Mouse (Mus musculus) kidney, adult 11 months (tissue): ENCODE results near the gene Sept6.
"Not testable (repeated sequence)": the region's sequence is repeated elsewhere in the genome, so short reads cannot be mapped to it uniquely, and the experiment has no call there.

Experiments used
- DNase-seq: peaks from one replicate; pipeline ENCODE4 v3.0.0; 2022

Gene Sept6

GRCm38 (mm10) chrX:36969501-36969900, 22.1 kb downstream of the Sept6 start:
- no peak for DNase-seq

- DNase-seq, result no peak
Measured at GRCm38 (mm10) chrX:36956674-36957073, 34.9 kb downstream of the Sept6 start.

GRCm38 (mm10) chrX:36941106-36941505, 50.5 kb downstream of the Sept6 start:
- DNase-seq, result no peak

GRCm38 (mm10) chrX:36939806-36940413, 51.7 kb downstream of the Sept6 start:
- peak; percentile 15 for DNase-seq

- DNase-seq, result no peak
Measured at GRCm38 (mm10) chrX:36935326-36935966, 56.1 kb downstream of the Sept6 start.

- no peak for DNase-seq
Measured at GRCm38 (mm10) chrX:36930574-36930973, 61.0 kb downstream of the Sept6 start.

- no peak for DNase-seq
Measured at GRCm38 (mm10) chrX:36929694-36930093, 61.9 kb downstream of the Sept6 start.

- no peak for DNase-seq
Measured at GRCm38 (mm10) chrX:36928791-36929190, 62.8 kb downstream of the Sept6 start.

GRCm38 (mm10) chrX:36921346-36921745, 70.2 kb downstream of the Sept6 start:
- DNase-seq, result no peak

GRCm38 (mm10) chrX:36917749-36918148, 73.8 kb downstream of the Sept6 start:
- DNase-seq, result no peak

- peak; percentile 18 for DNase-seq
Measured at GRCm38 (mm10) chrX:36911343-36911742, 80.3 kb downstream of the Sept6 start.

GRCm38 (mm10) chrX:36906539-36906938, 85.1 kb downstream of the Sept6 start:
- no peak for DNase-seq

GRCm38 (mm10) chrX:36903115-36903768, 88.4 kb downstream of the Sept6 start:
- DNase-seq, result peak; percentile 91

GRCm38 (mm10) chrX:36902321-36903114, 89.1 kb downstream of the Sept6 start, which contains the start of gene Nkrf:
Nkrf (minus strand) TSS chrX:36902899.
- DNase-seq, result peak; percentile 6

GRCm38 (mm10) chrX:36901655-36902054, 89.9 kb downstream of the Sept6 start:
- DNase-seq, result no peak

GRCm38 (mm10) chrX:36898931-36899330, 92.7 kb downstream of the Sept6 start:
- DNase-seq, result not testable (repeated sequence)

- DNase-seq, result no peak
Measured at GRCm38 (mm10) chrX:36884719-36885118, 106.9 kb downstream of the Sept6 start.

GRCm38 (mm10) chrX:36874704-36875128, 116.9 kb downstream of the Sept6 start:
- DNase-seq, result no peak

GRCm38 (mm10) chrX:36874178-36874696, 117.4 kb downstream of the Sept6 start:
- DNase-seq, result peak; percentile 90

- DNase-seq, result no peak
Measured at GRCm38 (mm10) chrX:36873765-36874164, 117.8 kb downstream of the Sept6 start, which contains the start of the genes Ube2a and C330007P06Rik. Ube2a (plus strand) TSS chrX:36873900. C330007P06Rik (minus strand) TSS chrX:36874111.

GRCm38 (mm10) chrX:36870372-36870771, 121.2 kb downstream of the Sept6 start:
- no peak for DNase-seq

- DNase-seq, result no peak
Measured at GRCm38 (mm10) chrX:36864609-36865328, 126.8 kb downstream of the Sept6 start.
